Mouse (Mus musculus): ENCODE data around the gene Ifnar2. TPM values are rescaled to one million over a fixed set of nuclear protein-coding genes. Genes with fewer than 3 reads are reported as not detected.

Ifnar2 gene
- polyA plus RNA-seq, 1 experiment from 2014 or later, result 41.7 TPM

DNA sequence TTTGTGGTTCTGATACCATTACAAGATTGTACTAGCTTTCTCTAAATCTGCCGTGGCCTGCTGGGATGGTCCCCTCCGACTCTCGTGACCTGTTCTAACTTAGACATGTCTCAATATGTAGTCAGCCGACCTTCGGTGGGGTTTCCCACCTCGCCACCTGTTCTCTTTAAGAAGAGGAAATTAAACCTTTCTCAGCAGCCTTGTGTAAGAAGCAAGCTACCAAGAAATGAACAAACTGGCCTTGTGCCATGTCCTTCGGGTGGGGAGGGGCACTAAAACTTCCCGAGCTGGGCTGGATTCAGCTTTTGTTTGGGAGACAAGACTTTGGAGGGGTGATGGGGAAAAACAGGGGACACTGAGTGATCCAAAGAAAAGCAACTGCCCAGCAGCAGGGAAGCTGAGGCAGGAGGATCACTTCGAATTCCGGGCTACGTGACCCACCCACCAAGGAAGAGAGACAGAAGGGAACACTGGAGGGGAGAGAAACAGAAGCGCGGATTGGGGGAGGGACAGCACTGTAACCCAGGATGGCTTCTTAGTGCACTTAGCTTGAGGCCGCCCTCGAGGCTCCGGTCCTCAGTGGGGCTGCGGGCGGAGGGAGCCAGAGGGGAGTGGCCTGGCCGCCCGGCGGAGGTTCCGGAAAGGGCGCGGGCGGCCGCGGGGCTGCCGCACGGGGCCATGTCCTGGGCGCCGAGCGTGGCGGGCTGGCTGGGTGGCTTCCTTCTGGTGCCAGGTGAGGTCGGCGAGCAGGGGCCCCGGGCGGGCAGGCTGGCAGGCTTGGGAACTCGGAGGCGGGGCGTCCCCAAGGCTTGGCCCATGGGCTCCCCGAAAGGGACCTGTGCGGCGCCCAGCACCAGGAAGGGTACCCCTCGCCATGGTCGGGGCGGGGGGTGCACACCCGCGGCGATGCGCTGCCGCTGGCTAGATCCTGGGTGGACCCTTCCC lies 33.3 kb downstream of the Ifnar2 start, which contains the start of gene Il10rb:
Gene Il10rb (plus strand): TSS at position 525 of the 945 bp plus-strand sequence.
- Histone ChIP-seq H3K36me3 (ENCODE audit: control insufficient read depth, insufficient read depth, low read length) (peaks cover 6% of the 10 kb centered on the region; the same call in 1 of the 2 replicates), H3K4me2 (ENCODE audit: low read length) (peak within 1 kb of the TSS; percentile 88), H3K27ac (ENCODE audit: low read depth, low read length) (peak within 1 kb of the TSS; percentile 61), H3K4me3 (ENCODE audit: low read length) (peak within 1 kb of the TSS; percentile 73), H3K4me1 (ENCODE audit: control insufficient read depth, insufficient read depth, low read depth, low read length) (peaks cover 8% of the 10 kb centered on the region), H3K9ac (ENCODE audit: low read depth, low read length) (peak within 1 kb of the TSS; percentile 67), H3K27me3 (replicated peaks; ENCODE audit: control insufficient read depth, insufficient read depth, low read length) (no peaks in the 10 kb centered on the region), H3K9me3 (ENCODE audit: control insufficient read depth, low read length) (no peaks in the 10 kb centered on the region)
- peak; percentile 80 for ATAC-seq
- WGBS, result 6% methylated on average over 42 of the region's 51 CpGs

DNA sequence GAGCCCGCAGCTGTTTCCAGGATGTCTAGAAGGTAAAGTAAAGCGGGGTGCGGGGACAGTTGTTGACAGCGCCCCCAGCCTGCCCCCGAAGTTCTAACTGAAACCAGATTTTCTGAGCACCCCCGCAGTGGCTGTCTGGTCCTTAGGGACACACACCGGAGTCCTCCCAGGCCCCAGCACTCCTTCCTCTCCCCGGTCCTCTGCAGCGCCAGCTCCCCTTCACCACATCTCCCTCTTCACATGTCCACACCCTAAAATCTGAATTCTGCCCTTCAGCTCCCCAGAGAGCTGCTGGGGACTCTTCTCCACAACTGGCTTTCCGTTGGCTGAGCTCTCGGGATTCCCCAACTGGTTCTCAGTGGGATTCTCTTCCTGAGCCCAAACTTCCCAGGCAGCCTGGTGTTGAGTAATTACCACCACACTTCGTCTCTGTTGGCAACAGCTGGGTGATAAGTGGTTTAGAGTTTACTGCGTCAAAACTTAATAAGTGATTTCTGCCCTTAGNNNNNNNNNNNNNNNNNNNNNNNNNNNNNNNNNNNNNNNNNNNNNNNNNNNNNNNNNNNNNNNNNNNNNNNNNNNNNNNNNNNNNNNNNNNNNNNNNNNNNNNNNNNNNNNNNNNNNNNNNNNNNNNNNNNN lies 34.1 kb downstream of the Ifnar2 start:
- H3K36me3 ChIP-seq (ENCODE audit: control insufficient read depth, insufficient read depth, low read length), result peaks cover 6% of the 10 kb centered on the region; the same call in 1 of the 2 replicates
- H3K27me3 ChIP-seq (replicated peaks; ENCODE audit: control insufficient read depth, insufficient read depth, low read length), result no peaks in the 10 kb centered on the region
- H3K9me3 ChIP-seq (ENCODE audit: control insufficient read depth, low read length), result no peaks in the 10 kb centered on the region
- peak; percentile 19; the same call in 1 of the 2 replicates for ATAC-seq
- peaks cover 8% of the 10 kb centered on the region for H3K4me1 ChIP-seq (ENCODE audit: control insufficient read depth, insufficient read depth, low read depth, low read length)
- peak overlapping the region; percentile 73 for H3K4me3 ChIP-seq (ENCODE audit: low read length)
- H3K4me2 ChIP-seq (ENCODE audit: low read length), result peak overlapping the region; percentile 88
- H3K9ac ChIP-seq (ENCODE audit: low read depth, low read length), result peak overlapping the region; percentile 67
- 1% methylated on average over 13 of the region's 13 CpGs for WGBS
- H3K27ac ChIP-seq (ENCODE audit: low read depth, low read length), result peak overlapping the region; percentile 61; the same call in 1 of the 2 replicates

DNA sequence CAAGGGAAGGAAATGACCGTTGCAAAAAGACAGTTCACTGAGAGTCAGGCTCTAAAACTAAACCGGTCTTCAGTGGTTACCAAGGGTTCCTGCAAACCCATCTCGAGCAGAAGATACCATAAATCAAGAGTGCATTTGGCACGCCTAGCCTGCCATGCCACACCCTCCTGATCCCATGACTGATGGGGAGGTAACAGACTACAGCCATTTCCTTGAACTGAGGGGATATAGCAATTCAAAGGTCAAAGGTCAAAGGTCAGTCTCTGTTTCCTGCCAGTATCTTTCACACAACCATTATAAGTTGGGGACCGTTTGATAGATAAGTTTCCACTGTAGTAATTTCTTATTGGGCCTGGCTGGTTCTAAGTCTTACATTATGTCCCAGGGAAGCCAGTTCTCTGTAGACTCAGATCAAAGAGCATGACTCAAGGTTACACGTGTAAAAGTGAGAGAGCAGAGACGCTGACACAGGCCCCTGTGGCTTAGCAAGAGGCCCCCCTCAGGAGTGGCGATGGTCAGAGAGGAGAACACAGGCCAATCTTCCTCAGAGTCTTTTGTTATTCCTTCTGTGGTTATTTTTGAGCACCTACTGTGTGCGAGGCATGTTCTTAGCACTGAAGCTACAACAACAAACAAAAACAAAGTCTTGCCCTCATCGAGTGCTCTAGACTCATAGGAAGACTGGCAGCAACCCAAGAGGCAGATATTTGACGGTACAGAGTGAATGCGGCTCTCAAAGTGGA lies 40.7 kb downstream of the Ifnar2 start:
- H3K4me2 ChIP-seq (ENCODE audit: low read length), result no peak overlapping the region
- 69% methylated on average over 12 of the region's 12 CpGs for WGBS
- H3K9me3 ChIP-seq (ENCODE audit: control insufficient read depth, low read length), result no peaks in the 10 kb centered on the region
- no peaks in the 10 kb centered on the region for H3K4me1 ChIP-seq (ENCODE audit: control insufficient read depth, insufficient read depth, low read depth, low read length)
- 0 out of 2 replicates have a peak, but pooled peaks cover 2% of the 10 kb centered on the region for H3K36me3 ChIP-seq (ENCODE audit: control insufficient read depth, insufficient read depth, low read length)
- H3K4me3 ChIP-seq (ENCODE audit: low read length), result no peak overlapping the region
- no peak for ATAC-seq
- no peaks in the 10 kb centered on the region for H3K27me3 ChIP-seq (replicated peaks; ENCODE audit: control insufficient read depth, insufficient read depth, low read length)
- no peak overlapping the region for H3K27ac ChIP-seq (ENCODE audit: low read depth, low read length)
- no peak overlapping the region for H3K9ac ChIP-seq (ENCODE audit: low read depth, low read length)

DNA sequence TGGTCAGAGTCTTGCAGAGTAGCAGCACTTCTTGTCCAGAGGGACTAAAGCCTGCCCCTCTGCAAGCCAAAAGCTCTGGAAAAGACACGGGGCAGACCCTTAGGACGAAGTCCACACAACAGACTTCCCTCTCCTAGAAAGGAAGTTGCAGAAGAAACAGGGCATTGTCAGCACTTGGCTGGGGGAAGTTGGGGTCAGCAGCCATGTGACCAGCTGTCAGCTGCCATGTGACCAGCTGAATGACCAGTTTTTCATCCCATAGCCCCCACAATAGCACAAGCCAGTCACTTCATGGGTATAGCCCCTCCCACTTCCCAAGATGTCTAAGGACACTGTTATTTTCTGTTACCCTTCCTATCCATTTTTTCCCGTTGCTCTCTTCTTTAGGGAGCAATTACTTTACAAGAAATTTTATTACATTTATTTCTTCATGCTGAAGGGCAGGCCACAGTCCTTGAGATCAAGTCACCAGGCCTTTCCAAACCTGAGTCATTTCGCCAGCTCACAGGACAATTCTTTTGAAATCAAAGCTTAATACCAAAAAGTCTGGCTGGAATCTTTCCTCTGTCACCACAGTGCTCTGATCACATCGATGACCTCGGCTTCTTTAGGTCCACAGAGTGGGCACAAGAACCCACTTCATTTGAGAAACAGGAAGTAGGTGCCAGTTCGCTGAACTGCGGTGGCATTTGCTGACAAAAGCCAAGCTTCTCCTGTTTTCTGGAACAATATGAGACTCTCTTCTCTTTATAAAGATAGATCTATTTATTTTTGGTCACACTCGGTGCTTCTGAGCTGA lies 43.0 kb downstream of the Ifnar2 start:
- no peak for ATAC-seq
- Histone ChIP-seq H3K36me3 (ENCODE audit: control insufficient read depth, insufficient read depth, low read length) (0 out of 2 replicates have a peak, but pooled peaks cover 2% of the 10 kb centered on the region), H3K4me1 (ENCODE audit: control insufficient read depth, insufficient read depth, low read depth, low read length) (no peaks in the 10 kb centered on the region), H3K9ac (ENCODE audit: low read depth, low read length) (no peak overlapping the region), H3K27ac (ENCODE audit: low read depth, low read length) (no peak overlapping the region), H3K4me2 (ENCODE audit: low read length) (no peak overlapping the region), H3K4me3 (ENCODE audit: low read length) (no peak overlapping the region), H3K27me3 (replicated peaks; ENCODE audit: control insufficient read depth, insufficient read depth, low read length) (no peaks in the 10 kb centered on the region), H3K9me3 (ENCODE audit: control insufficient read depth, low read length) (no peaks in the 10 kb centered on the region)
- 85% methylated on average over 9 of the region's 9 CpGs for WGBS

DNA sequence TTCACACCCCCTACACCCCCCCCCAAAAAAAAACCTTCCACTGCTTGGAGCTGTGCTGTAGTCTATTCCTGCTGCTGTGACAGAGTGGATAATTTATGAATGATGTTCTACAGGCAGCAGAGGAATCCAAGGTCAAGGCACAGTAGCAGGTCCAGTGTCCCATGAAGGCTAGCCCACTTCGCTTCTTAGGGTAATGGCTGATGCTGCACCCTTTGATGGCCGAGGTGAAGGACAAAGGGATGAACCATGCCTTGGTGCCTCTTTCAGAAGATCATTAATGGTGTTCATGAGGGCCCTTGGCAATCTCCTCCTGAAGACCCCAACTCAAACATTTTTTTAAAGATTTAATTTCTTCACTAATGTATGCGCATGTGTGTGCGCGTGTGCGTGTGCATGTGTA lies 43.8 kb downstream of the Ifnar2 start:
- Histone ChIP-seq H3K4me1 (ENCODE audit: control insufficient read depth, insufficient read depth, low read depth, low read length) (no peaks in the 10 kb centered on the region), H3K4me2 (ENCODE audit: low read length) (no peak overlapping the region), H3K4me3 (ENCODE audit: low read length) (no peak overlapping the region), H3K9me3 (ENCODE audit: control insufficient read depth, low read length) (no peaks in the 10 kb centered on the region), H3K36me3 (ENCODE audit: control insufficient read depth, insufficient read depth, low read length) (0 out of 2 replicates have a peak, but pooled peaks cover 2% of the 10 kb centered on the region), H3K27ac (ENCODE audit: low read depth, low read length) (no peak overlapping the region), H3K27me3 (replicated peaks; ENCODE audit: control insufficient read depth, insufficient read depth, low read length) (no peaks in the 10 kb centered on the region), H3K9ac (ENCODE audit: low read depth, low read length) (no peak overlapping the region)
- ATAC-seq, result no peak
- WGBS, result 97% methylated on average over 6 of the region's 6 CpGs

DNA sequence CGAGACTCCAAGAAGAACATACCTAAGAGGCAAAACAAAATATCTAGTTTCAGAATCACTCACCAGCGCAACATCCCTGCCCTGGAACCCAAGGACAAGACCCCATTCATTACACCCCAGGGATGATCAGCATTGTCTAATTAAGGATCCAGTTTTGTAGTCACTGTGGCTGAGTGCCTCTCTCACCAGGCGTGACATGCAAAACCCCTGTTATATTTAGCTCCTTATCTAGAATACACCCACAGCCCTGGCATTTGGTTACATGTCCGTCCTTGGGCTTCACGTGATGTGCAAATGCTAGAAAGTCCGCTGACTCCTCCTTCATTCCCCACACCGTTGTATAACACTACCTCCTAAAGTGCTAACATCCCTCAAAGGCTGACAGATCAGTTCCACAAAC lies 44.4 kb downstream of the Ifnar2 start:
- Histone ChIP-seq H3K9ac (ENCODE audit: low read depth, low read length) (no peak overlapping the region), H3K36me3 (ENCODE audit: control insufficient read depth, insufficient read depth, low read length) (0 out of 2 replicates have a peak, but pooled peaks cover 2% of the 10 kb centered on the region), H3K4me3 (ENCODE audit: low read length) (no peak overlapping the region), H3K27ac (ENCODE audit: low read depth, low read length) (no peak overlapping the region), H3K4me2 (ENCODE audit: low read length) (no peak overlapping the region), H3K27me3 (replicated peaks; ENCODE audit: control insufficient read depth, insufficient read depth, low read length) (no peaks in the 10 kb centered on the region), H3K4me1 (ENCODE audit: control insufficient read depth, insufficient read depth, low read depth, low read length) (no peaks in the 10 kb centered on the region), H3K9me3 (ENCODE audit: control insufficient read depth, low read length) (no peaks in the 10 kb centered on the region)
- WGBS, result 78% methylated on average over 7 of the region's 7 CpGs
- ATAC-seq, result no peak

DNA sequence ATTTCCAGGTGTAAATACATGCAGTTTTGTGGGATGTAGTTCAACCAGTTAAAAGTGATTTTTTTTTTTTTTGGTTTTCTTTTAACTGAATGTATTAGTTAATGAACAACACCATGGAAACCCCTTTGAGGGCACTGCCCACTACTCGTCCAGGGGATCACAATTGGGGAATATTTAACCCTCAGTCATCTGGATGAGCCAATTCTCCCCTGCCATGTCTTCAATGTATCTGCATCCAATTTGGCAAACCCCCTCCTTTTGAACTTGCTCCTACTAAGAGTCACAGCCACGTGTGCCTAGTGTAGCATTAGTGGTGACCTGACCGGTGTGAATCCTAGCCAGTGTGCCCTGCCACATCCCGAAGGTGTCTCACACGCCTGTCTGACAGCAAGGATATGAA lies 45.9 kb downstream of the Ifnar2 start:
- no peaks in the 10 kb centered on the region for H3K4me1 ChIP-seq (ENCODE audit: control insufficient read depth, insufficient read depth, low read depth, low read length)
- ATAC-seq, result no peak
- 71% methylated on average over 5 of the region's 5 CpGs for WGBS
- no peak overlapping the region for H3K27ac ChIP-seq (ENCODE audit: low read depth, low read length)
- no peak overlapping the region for H3K4me3 ChIP-seq (ENCODE audit: low read length)
- no peak overlapping the region for H3K4me2 ChIP-seq (ENCODE audit: low read length)
- H3K9me3 ChIP-seq (ENCODE audit: control insufficient read depth, low read length), result no peaks in the 10 kb centered on the region
- no peak overlapping the region for H3K9ac ChIP-seq (ENCODE audit: low read depth, low read length)
- no peaks in the 10 kb centered on the region for H3K27me3 ChIP-seq (replicated peaks; ENCODE audit: control insufficient read depth, insufficient read depth, low read length)
- 0 out of 2 replicates have a peak, but pooled peaks cover 2% of the 10 kb centered on the region for H3K36me3 ChIP-seq (ENCODE audit: control insufficient read depth, insufficient read depth, low read length)

DNA sequence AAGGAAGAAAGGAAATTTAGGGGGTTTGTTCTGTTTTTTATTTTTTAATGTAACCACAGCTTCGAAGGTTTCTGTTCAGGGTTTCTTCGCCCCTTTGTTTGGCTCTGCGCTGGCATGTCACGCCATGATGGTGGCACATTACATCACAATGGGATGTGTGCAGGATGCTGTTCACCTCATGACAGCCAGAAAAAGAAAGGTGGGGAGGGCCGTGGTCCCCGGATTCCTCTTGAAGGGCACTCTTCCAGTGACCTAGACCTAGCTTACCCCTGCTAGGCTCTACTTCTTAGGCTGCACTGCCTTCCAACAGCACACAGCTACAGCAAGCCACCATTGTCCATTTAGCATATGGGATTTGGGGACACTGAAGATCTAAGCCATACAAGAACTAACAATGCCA lies 53.2 kb downstream of the Ifnar2 start:
- Histone ChIP-seq H3K4me1 (ENCODE audit: control insufficient read depth, insufficient read depth, low read depth, low read length) (no peaks in the 10 kb centered on the region), H3K27ac (ENCODE audit: low read depth, low read length) (no peak overlapping the region), H3K9ac (ENCODE audit: low read depth, low read length) (no peak overlapping the region), H3K9me3 (ENCODE audit: control insufficient read depth, low read length) (no peaks in the 10 kb centered on the region), H3K36me3 (ENCODE audit: control insufficient read depth, insufficient read depth, low read length) (no peaks in the 10 kb centered on the region), H3K4me3 (ENCODE audit: low read length) (no peak overlapping the region), H3K27me3 (replicated peaks; ENCODE audit: control insufficient read depth, insufficient read depth, low read length) (no peaks in the 10 kb centered on the region), H3K4me2 (ENCODE audit: low read length) (no peak overlapping the region)
- no peak for ATAC-seq
- 85% methylated on average over 6 of the region's 6 CpGs for WGBS
